Mouse (Mus musculus) kidney, postnatal 4 days (tissue): ENCODE data around the gene Mgat1.

Experiments used
- DNase-seq, 2 experiments: peaks; one replicate each; pipeline ENCODE4 v3.0.0; 2021; ENCODE audit warnings: mixed read lengths in 2 of 2

Gene Mgat1

GRCm38 (mm10) chr11:49242944-49243626 is 906 bp upstream of the Mgat1 start:
- no peak for DNase-seq

GRCm38 (mm10) chr11:49244595-49244930 is 572 bp downstream of the Mgat1 start:
- no peak for DNase-seq

- peak; percentile 73 to 85 for DNase-seq
These were observed 1.2 kb downstream of the Mgat1 start for GRCm38 (mm10) chr11:49245176-49245575.

- DNase-seq = no peak
These were observed 1.8 kb downstream of the Mgat1 start for GRCm38 (mm10) chr11:49245634-49246415.

GRCm38 (mm10) chr11:49246523-49246922 is 2.5 kb downstream of the Mgat1 start:
- DNase-seq = no peak

- DNase-seq = no peak
These were observed 3.3 kb downstream of the Mgat1 start for GRCm38 (mm10) chr11:49247255-49247654.

GRCm38 (mm10) chr11:49248226-49248973 is 4.4 kb downstream of the Mgat1 start:
- peak; percentile 57 to 74 for DNase-seq

GRCm38 (mm10) chr11:49248974-49249700 is 5.1 kb downstream of the Mgat1 start:
- DNase-seq = no peak

- DNase-seq = peak; percentile 44 to 58
These were observed 5.9 kb downstream of the Mgat1 start for GRCm38 (mm10) chr11:49249811-49250421.

- DNase-seq = peak; percentile 91 to 95
These were observed 6.7 kb downstream of the Mgat1 start for GRCm38 (mm10) chr11:49250422-49251379.

- DNase-seq = no peak
These were observed 7.4 kb downstream of the Mgat1 start for GRCm38 (mm10) chr11:49251380-49251761.

GRCm38 (mm10) chr11:49252048-49252447 is 8.1 kb downstream of the Mgat1 start:
- no peak for DNase-seq

GRCm38 (mm10) chr11:49253035-49253434 is 9.0 kb downstream of the Mgat1 start:
- DNase-seq = no peak

GRCm38 (mm10) chr11:49259296-49259695 is 15.3 kb downstream of the Mgat1 start:
- DNase-seq = no peak

- DNase-seq = no peak
These were observed 15.8 kb downstream of the Mgat1 start for GRCm38 (mm10) chr11:49259829-49260228.

GRCm38 (mm10) chr11:49260598-49261312 is 16.8 kb downstream of the Mgat1 start:
- peak; percentile 53 to 70 for DNase-seq

GRCm38 (mm10) chr11:49261313-49261855 is 17.4 kb downstream of the Mgat1 start:
- no peak for DNase-seq

GRCm38 (mm10) chr11:49262286-49262685 is 18.3 kb downstream of the Mgat1 start:
- no peak for DNase-seq

GRCm38 (mm10) chr11:49263149-49263548 is 19.2 kb downstream of the Mgat1 start:
- no peak for DNase-seq

GRCm38 (mm10) chr11:49264081-49264480 is 20.1 kb downstream of the Mgat1 start:
- no peak for DNase-seq
